Mouse (Mus musculus) intestine, embryonic 15.5 days (tissue): ENCODE measurements at regions not wholly inside any gene's neighbourhood (a gene's known extent, or its start where the extent isn't known, plus 50 kb on each side); places are given as distances from the start of the nearest gene placed in this dataset.

ENCODE experiments used
- ATAC-seq: fragments of 200-750 bp; cut with Nextera tagmentation; 2 replicates; pipeline ENCODE4 v1.8.0; 2017; ENCODE audit warnings: moderate TSS enrichment, moderate library complexity
- H3K27ac ChIP-seq: fragments of 300-500 bp; sonication (generic); 2 replicates; pipeline ENCODE4 v1.5.1; 2015; ENCODE audit warnings: mild to moderate bottlenecking, inconsistent platforms
- H3K27me3 ChIP-seq: fragments of 300-500 bp; sonication (generic); replicated peaks from 2 replicates; pipeline ENCODE4 v1.6.1; 2015; ENCODE audit warnings: inconsistent platforms
- H3K36me3 ChIP-seq: fragments of 300-500 bp; sonication (generic); 2 replicates; pipeline ENCODE4 v1.6.1; 2015; ENCODE audit warnings: inconsistent platforms
- H3K4me1 ChIP-seq: fragments of 300-500 bp; sonication (generic); replicated peaks from 2 replicates; pipeline ENCODE4 v1.6.1; 2015; ENCODE audit warnings: inconsistent platforms
- H3K4me2 ChIP-seq: fragments of 300-500 bp; sonication (generic); replicated peaks from 2 replicates; pipeline ENCODE4 v1.6.1; 2015; ENCODE audit warnings: mild to moderate bottlenecking, inconsistent platforms
- H3K4me3 ChIP-seq: fragments of 300-500 bp; sonication (generic); replicated peaks from 2 replicates; pipeline ENCODE4 v1.5.1; 2015; ENCODE audit warnings: inconsistent platforms
- H3K9ac ChIP-seq: fragments of 300-500 bp; sonication (generic); 2 replicates; pipeline ENCODE4 v1.6.1; 2015; ENCODE audit warnings: inconsistent platforms
- H3K9me3 ChIP-seq: fragments of 300-500 bp; sonication (generic); 2 replicates; pipeline ENCODE4 v1.6.1; 2016; ENCODE audit warnings: inconsistent platforms
- WGBS: fragments of 180-500 bp; shearing (Covaris S2); methylation state at CpG from one replicate; pipeline ENCODE4 v1.1.7; 2015; 5-methylcytosine and 5-hydroxymethylcytosine counted together

DNA sequence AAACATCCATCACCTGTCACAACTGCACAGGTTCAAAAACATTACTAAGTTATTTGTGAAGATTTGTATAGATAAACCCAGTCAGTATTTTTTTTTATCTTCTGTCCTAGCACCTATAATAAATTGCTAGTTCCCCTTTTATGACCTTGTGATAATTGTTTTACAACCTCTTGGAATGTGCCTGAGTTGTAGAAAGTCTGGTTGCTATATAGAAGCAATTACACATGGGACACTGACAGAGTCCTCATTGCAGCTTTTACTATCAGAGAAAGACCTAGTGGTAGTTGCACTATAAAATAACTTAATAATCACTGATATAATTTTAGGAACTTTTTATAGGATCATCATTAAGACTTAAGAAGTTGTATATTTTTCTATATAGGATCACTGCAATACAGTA, 348.1 kb downstream of the Gm6760 start:
- no peak overlapping the region for H3K9ac ChIP-seq
- no peaks in the 10 kb centered on the region for H3K36me3 ChIP-seq
- H3K4me1 ChIP-seq, result no peaks in the 10 kb centered on the region
- ATAC-seq, result peak; percentile 74; the same call in 1 of the 2 replicates
- no peaks in the 10 kb centered on the region for H3K27me3 ChIP-seq
- H3K27ac ChIP-seq, result no peak overlapping the region
- no peaks in the 10 kb centered on the region for H3K9me3 ChIP-seq
- no peak overlapping the region for H3K4me2 ChIP-seq
- H3K4me3 ChIP-seq, result no peak overlapping the region

DNA sequence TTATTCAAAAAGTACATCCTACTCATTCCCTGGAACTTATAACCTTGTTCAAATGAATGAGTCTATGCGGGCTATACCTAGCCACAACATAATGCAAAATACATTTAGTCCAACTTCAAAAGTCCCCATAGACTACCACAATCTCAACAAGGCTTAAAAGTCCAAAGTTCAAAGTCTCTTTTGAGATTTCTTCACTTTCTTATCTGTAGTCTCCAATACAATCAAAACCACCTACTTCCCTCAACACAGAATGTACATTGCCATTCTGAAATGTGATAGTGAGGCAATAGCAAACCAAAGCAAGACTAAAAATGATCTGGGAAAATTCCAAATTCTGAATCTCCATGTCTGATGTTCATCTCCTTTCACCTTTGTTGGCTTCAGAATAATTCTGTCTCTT, 381.7 kb downstream of the Gm6760 start:
- Histone ChIP-seq H3K27ac (no peak overlapping the region), H3K36me3 (no peaks in the 10 kb centered on the region), H3K9ac (no peak overlapping the region), H3K4me3 (no peak overlapping the region), H3K4me2 (no peak overlapping the region), H3K27me3 (no peaks in the 10 kb centered on the region), H3K9me3 (no peaks in the 10 kb centered on the region), H3K4me1 (no peaks in the 10 kb centered on the region)
- peak; percentile 43; the same call in 1 of the 2 replicates for ATAC-seq
- 70% methylated on average over 1 of the region's 1 CpGs for WGBS
